Mouse (Mus musculus): ENCODE measurements around the gene Spi1. TPM values are rescaled to one million over a fixed set of nuclear protein-coding genes. Genes with fewer than 3 reads are reported as not detected.
"Not testable (repeated sequence)": the region's sequence is repeated elsewhere in the genome, so short reads cannot be mapped to it uniquely, and the experiment has no call there.

Gene Spi1
- polyA plus RNA-seq, 2 experiments, result 10.6 to 14.1 TPM

- no peak for ATAC-seq (ENCODE audit: low FRiP score, low read depth)
- no peak for TF ChIP-seq POLR2A (IDR thresholded peaks at IDR 0.05; ENCODE audit: borderline replicate concordance, extremely low read depth, insufficient read depth, insufficient read length)
- no peak overlapping the region for H3K27ac ChIP-seq (replicated peaks; ENCODE audit: low read depth, low read length)
- H3K9me3 ChIP-seq (ENCODE audit: control insufficient read depth, low read length), result no peaks in the 10 kb centered on the region
- no peak overlapping the region for H3K4me3 ChIP-seq (replicated peaks; ENCODE audit: low read length)
- no peak overlapping the region for H3K9ac ChIP-seq (ENCODE audit: low read depth, low read length, severe bottlenecking)
- H3K4me2 ChIP-seq (replicated peaks; ENCODE audit: low read depth, low read length, severe bottlenecking), result no peak overlapping the region
- no peak for DNase-seq (ENCODE audit: low spot score)
- no peaks in the 10 kb centered on the region for H3K4me1 ChIP-seq (ENCODE audit: control insufficient read depth, insufficient read depth, low read length)
- H3K36me3 ChIP-seq (ENCODE audit: control insufficient read depth, insufficient read depth, low read length), result no peaks in the 10 kb centered on the region
- no peaks in the 10 kb centered on the region for H3K27me3 ChIP-seq (ENCODE audit: control insufficient read depth, insufficient read depth, low read length)
- 76% methylated on average over 6 of the region's 6 CpGs for WGBS
Measured at GRCm38 (mm10) chr2:91110429-91110828, 28.2 kb downstream of the Spi1 start.

DNA sequence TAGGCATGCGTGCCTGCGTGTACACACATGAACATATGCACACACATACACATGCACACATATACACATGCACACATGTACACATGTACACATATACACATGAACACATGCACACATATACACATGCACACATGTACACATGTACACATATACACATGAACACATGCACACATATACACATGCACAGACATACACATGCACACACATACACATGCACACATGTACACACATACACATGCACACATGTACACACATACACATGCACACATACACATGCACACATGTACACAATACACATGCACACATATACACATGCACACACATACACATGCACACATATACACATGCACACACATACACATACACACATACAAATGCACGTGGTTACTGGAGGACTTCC lies 29.6 kb downstream of the Spi1 start:
- not testable (repeated sequence) for H3K36me3 ChIP-seq (ENCODE audit: control insufficient read depth, insufficient read depth, low read length); H3K4me2 ChIP-seq (replicated peaks; ENCODE audit: low read depth, low read length, severe bottlenecking); H3K27ac ChIP-seq (replicated peaks; ENCODE audit: low read depth, low read length); H3K9me3 ChIP-seq (ENCODE audit: control insufficient read depth, low read length); H3K4me3 ChIP-seq (replicated peaks; ENCODE audit: low read length); H3K27me3 ChIP-seq (ENCODE audit: control insufficient read depth, insufficient read depth, low read length); H3K4me1 ChIP-seq (ENCODE audit: control insufficient read depth, insufficient read depth, low read length); ATAC-seq (ENCODE audit: low FRiP score, low read depth); DNase-seq (ENCODE audit: low spot score); H3K9ac ChIP-seq (ENCODE audit: low read depth, low read length, severe bottlenecking)
- WGBS, result 87% methylated on average over 3 of the region's 3 CpGs

GRCm38 (mm10) chr2:91112491-91112890 lies 30.3 kb downstream of the Spi1 start:
- no peak for DNase-seq (ENCODE audit: low spot score)
- ATAC-seq (ENCODE audit: low FRiP score, low read depth), result no peak
- Histone ChIP-seq H3K9me3 (ENCODE audit: control insufficient read depth, low read length) (no peaks in the 10 kb centered on the region), H3K4me2 (replicated peaks; ENCODE audit: low read depth, low read length, severe bottlenecking) (no peak overlapping the region), H3K27ac (replicated peaks; ENCODE audit: low read depth, low read length) (no peak overlapping the region), H3K4me3 (replicated peaks; ENCODE audit: low read length) (no peak overlapping the region), H3K36me3 (ENCODE audit: control insufficient read depth, insufficient read depth, low read length) (no peaks in the 10 kb centered on the region), H3K4me1 (ENCODE audit: control insufficient read depth, insufficient read depth, low read length) (no peaks in the 10 kb centered on the region), H3K27me3 (ENCODE audit: control insufficient read depth, insufficient read depth, low read length) (no peaks in the 10 kb centered on the region), H3K9ac (ENCODE audit: low read depth, low read length, severe bottlenecking) (no peak overlapping the region)
- no peak for TF ChIP-seq POLR2A (IDR thresholded peaks at IDR 0.05; ENCODE audit: borderline replicate concordance, extremely low read depth, insufficient read depth, insufficient read length)
- 43% methylated on average over 4 of the region's 4 CpGs for WGBS

- no peak overlapping the region for H3K9ac ChIP-seq (ENCODE audit: low read depth, low read length, severe bottlenecking)
- no peaks in the 10 kb centered on the region for H3K36me3 ChIP-seq (ENCODE audit: control insufficient read depth, insufficient read depth, low read length)
- TF ChIP-seq POLR2A (IDR thresholded peaks at IDR 0.05; ENCODE audit: borderline replicate concordance, extremely low read depth, insufficient read depth, insufficient read length), result no peak
- 72% methylated on average over 10 of the region's 10 CpGs for WGBS
- DNase-seq (ENCODE audit: low spot score) (no peak), ATAC-seq (ENCODE audit: low FRiP score, low read depth) (no peak)
- no peaks in the 10 kb centered on the region for H3K27me3 ChIP-seq (ENCODE audit: control insufficient read depth, insufficient read depth, low read length)
- no peak overlapping the region for H3K27ac ChIP-seq (replicated peaks; ENCODE audit: low read depth, low read length)
- no peaks in the 10 kb centered on the region for H3K4me1 ChIP-seq (ENCODE audit: control insufficient read depth, insufficient read depth, low read length)
- H3K9me3 ChIP-seq (ENCODE audit: control insufficient read depth, low read length), result no peaks in the 10 kb centered on the region
- no peak overlapping the region for H3K4me3 ChIP-seq (replicated peaks; ENCODE audit: low read length)
- no peak overlapping the region for H3K4me2 ChIP-seq (replicated peaks; ENCODE audit: low read depth, low read length, severe bottlenecking)
Measured at GRCm38 (mm10) chr2:91113334-91113733, 31.1 kb downstream of the Spi1 start.

GRCm38 (mm10) chr2:91113852-91114251 lies 31.7 kb downstream of the Spi1 start:
- 78% methylated on average over 6 of the region's 6 CpGs for WGBS
- ATAC-seq (ENCODE audit: low FRiP score, low read depth), result no peak
- no peak for TF ChIP-seq POLR2A (IDR thresholded peaks at IDR 0.05; ENCODE audit: borderline replicate concordance, extremely low read depth, insufficient read depth, insufficient read length)

More at GRCm38 (mm10) chr2:91113852-91114251, 31.7 kb downstream of the Spi1 start:
- Histone ChIP-seq H3K4me1 (ENCODE audit: control insufficient read depth, insufficient read depth, low read length) (no peaks in the 10 kb centered on the region), H3K36me3 (ENCODE audit: control insufficient read depth, insufficient read depth, low read length) (no peaks in the 10 kb centered on the region), H3K4me3 (replicated peaks; ENCODE audit: low read length) (no peak overlapping the region), H3K4me2 (replicated peaks; ENCODE audit: low read depth, low read length, severe bottlenecking) (no peak overlapping the region), H3K9me3 (ENCODE audit: control insufficient read depth, low read length) (no peaks in the 10 kb centered on the region), H3K27ac (replicated peaks; ENCODE audit: low read depth, low read length) (no peak overlapping the region), H3K27me3 (ENCODE audit: control insufficient read depth, insufficient read depth, low read length) (no peaks in the 10 kb centered on the region), H3K9ac (ENCODE audit: low read depth, low read length, severe bottlenecking) (no peak overlapping the region)
- DNase-seq (ENCODE audit: low spot score), result no peak

Data from limb, embryonic 14.5 days (tissue).